Mouse (Mus musculus) limb, embryonic 11.5 days (tissue): ENCODE results near the gene Ergic1. TPM values are rescaled to one million over a fixed set of nuclear protein-coding genes. Genes with fewer than 3 reads are reported as not detected.

ENCODE experiments used
- microRNA-seq: library from miRNA; unstranded; fragments of <30 nt; microRNA quantifications from one replicate; pipeline ENCODE4, GENCODE M21; 2016
- polyA plus RNA-seq: library from polyadenylated mRNA; unstranded; fragments of >200 nt; fragmentation: Nextera tagmentation; extraction: Ambion mirVana; gene quantifications from 2 replicates; pipeline ENCODE4 v1.2.1, GENCODE M21; 2014

The Ergic1 gene
- polyA plus RNA-seq, 1 experiment from 2014 or later, result 143 TPM

Small RNA genes within 50 kb of the gene (microRNA-seq; reads per million reads assigned to microRNA genes)
- gene Gm22420, result not detected

Other genes starting within 250 kb of the Ergic1 start
- gene Neurl1b, start 146.7 kb upstream of the Ergic1 start, polyA plus RNA-seq, result 0.21 and 0.27 TPM in 2 replicates
- 22.8 and 26.0 TPM in 2 replicates for gene Dusp1, start 639 bp downstream of the Ergic1 start, polyA plus RNA-seq
- gene Atp6v0e, start 101.7 kb downstream of the Ergic1 start, polyA plus RNA-seq, result 96.6 and 101 TPM in 2 replicates
- gene Crebrf, start 154.2 kb downstream of the Ergic1 start, polyA plus RNA-seq, result 1.9 and 2.5 TPM in 2 replicates
- gene Bnip1, start 219.6 kb downstream of the Ergic1 start, polyA plus RNA-seq, result 51.2 and 51.5 TPM in 2 replicates